Mouse (Mus musculus) embryonic facial prominence, embryonic 14.5 days (tissue): ENCODE results near the gene Cbarp. TPM values are rescaled to one million over a fixed set of nuclear protein-coding genes. Genes with fewer than 3 reads are reported as not detected.

ENCODE experiments used
- ATAC-seq: fragments of 200-750 bp; cut with Nextera tagmentation; 2 replicates; pipeline ENCODE4 v1.8.0; 2017; ENCODE audit warnings: low read depth, moderate number of reproducible peaks, moderate TSS enrichment
- DNase-seq: peaks from one replicate; pipeline ENCODE4 v3.0.0-alpha.2; 2015; ENCODE audit warnings: low spot score
- H3K27ac ChIP-seq: fragments of 300-500 bp; sonication (generic); replicated peaks from 2 replicates; pipeline ENCODE4 v1.5.1; 2014; ENCODE audit warnings: low read depth, mild to moderate bottlenecking, low read length, moderate library complexity
- H3K27me3 ChIP-seq: fragments of 300-500 bp; sonication (generic); replicated peaks from 2 replicates; pipeline ENCODE4 v1.6.1; 2014; ENCODE audit warnings: low read length; ENCODE audit not compliant: control insufficient read depth, insufficient read depth
- H3K36me3 ChIP-seq: fragments of 300-500 bp; sonication (generic); 2 replicates; pipeline ENCODE4 v1.6.1; 2014; ENCODE audit warnings: low read length, mixed read lengths; ENCODE audit not compliant: control insufficient read depth, insufficient read depth
- H3K4me1 ChIP-seq: fragments of 300-500 bp; sonication (generic); 2 replicates; pipeline ENCODE4 v1.6.1; 2014; ENCODE audit warnings: antibody characterized with exemption, low read length; ENCODE audit not compliant: control insufficient read depth, insufficient read depth
- H3K4me2 ChIP-seq: fragments of 300-500 bp; sonication (generic); 2 replicates; pipeline ENCODE4 v1.6.1; 2014; ENCODE audit warnings: low read depth, mild to moderate bottlenecking, low read length, moderate library complexity, mixed read lengths
- H3K4me3 ChIP-seq: fragments of 300-500 bp; sonication (generic); 2 replicates; pipeline ENCODE4 v1.5.1; 2014; ENCODE audit warnings: low read depth, mild to moderate bottlenecking, low read length
- H3K9ac ChIP-seq: fragments of 300-500 bp; sonication (generic); 2 replicates; pipeline ENCODE4 v1.6.1; 2014; ENCODE audit warnings: low read depth, mild to moderate bottlenecking, low read length, moderate library complexity, mixed read lengths
- H3K9me3 ChIP-seq: fragments of 300-500 bp; sonication (generic); 2 replicates; pipeline ENCODE4 v1.6.1; 2016; ENCODE audit warnings: low read length; ENCODE audit not compliant: control insufficient read depth
- WGBS: fragments of 180-500 bp; shearing (Covaris S2); extraction: QIAGEN DNeasy Blood & Tissue Kit; methylation state at CpG from one replicate; pipeline ENCODE4 v1.1.7; 2014; 5-methylcytosine and 5-hydroxymethylcytosine counted together
- polyA plus RNA-seq: library from polyadenylated mRNA; unstranded; fragments of >200 nt; fragmentation: Nextera tagmentation; extraction: Ambion mirVana; gene quantifications from 2 replicates; pipeline ENCODE4 v1.2.1, GENCODE M21; 2014

Cbarp gene
- polyA plus RNA-seq, 1 experiment from 2014 or later, result 7.3 TPM

DNA sequence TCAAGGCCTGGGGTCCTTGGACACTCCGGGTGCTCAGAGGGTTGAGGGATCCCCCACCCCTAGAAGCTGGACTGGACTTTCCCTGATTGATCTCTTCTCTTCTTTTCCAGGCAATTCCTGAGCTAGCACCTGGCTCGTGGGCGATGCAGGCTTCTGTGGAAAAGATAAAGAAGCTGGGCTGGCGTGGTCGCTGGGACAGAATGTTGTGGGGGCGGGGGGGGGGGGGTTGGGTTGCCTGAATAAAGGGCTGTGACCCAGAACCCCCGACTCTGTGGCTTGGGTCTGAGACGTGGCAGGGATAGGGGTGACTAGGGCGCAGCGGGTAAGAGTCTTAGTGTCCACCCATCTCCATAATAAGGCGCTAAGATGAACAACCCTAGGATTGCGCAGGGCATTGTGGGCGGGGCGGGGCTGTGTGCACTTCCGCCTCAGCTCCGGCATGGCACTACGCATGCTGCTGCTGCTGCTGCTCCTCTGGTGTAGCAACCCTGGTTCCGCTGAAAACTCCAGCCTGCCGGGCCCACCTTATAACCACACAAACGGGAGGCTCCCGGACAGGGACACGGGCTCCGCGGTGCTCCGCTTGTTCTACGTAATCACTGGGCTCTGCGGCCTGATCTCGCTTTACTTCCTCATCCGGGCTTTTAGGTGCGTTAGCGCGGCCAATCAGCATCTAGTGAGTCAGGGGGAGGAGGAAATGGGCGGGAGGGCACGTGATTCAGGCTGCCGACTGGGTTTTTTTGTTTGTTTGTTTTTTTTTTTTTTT lies 32.1 kb upstream of the Cbarp start, which contains the start of gene 1600002K03Rik:
1600002K03Rik (plus strand) TSS at position 418 of the 766 bp plus-strand sequence.
- ATAC-seq (peak; percentile 77), DNase-seq (peak; percentile 96)
- Histone ChIP-seq H3K27ac (peak within 1 kb of the TSS; percentile 76), H3K27me3 (no peaks in the 10 kb centered on the region), H3K36me3 (peaks cover 31% of the 10 kb centered on the region), H3K4me3 (peak within 1 kb of the TSS; percentile 46), H3K4me2 (peak within 1 kb of the TSS; percentile 53), H3K9me3 (no peaks in the 10 kb centered on the region), H3K4me1 (0 out of 2 replicates have a peak, but pooled peaks cover 4% of the 10 kb centered on the region), H3K9ac (peak within 1 kb of the TSS; percentile 61)
- 14% methylated on average over 21 of the region's 35 CpGs for WGBS

DNA sequence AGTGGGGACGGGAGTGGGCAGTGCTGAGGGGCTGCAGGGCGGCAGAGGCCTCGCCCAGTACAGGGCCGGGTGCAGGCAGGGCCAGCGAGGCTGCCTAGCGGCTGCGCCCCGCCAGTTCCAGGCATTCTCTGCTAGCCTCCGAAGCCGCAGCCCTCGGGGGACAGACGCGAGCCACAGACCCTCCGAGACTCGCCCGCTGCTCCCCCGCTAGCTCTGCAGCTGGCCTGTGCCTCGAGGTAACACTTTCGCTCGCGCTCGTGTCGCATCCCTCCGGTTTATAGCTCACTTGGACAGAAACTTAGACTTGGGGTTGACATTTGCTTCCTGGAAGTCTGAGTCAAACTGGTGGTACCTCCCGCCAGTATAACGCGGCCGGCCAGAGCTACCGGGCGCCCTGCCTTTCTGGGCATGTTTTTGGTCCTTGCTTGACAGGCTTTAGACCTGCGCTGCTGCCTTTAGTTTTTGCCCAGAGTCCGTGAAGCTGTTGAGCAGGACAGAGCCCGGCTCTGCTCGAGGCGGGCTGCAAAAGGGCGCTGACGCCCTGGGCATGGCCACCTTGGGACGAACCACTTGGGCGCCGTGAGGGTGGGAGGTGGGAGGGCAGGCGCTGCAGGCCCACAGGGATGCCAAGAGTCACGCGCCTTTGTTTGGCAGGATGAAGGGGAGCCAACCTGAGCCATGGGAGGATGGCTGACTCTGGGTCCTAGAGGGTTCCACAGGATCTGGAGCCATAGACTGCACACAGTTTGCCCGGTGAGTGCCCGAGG lies 31.3 kb upstream of the Cbarp start:
- H3K27ac ChIP-seq, result peak overlapping the region; percentile 76
- H3K4me2 ChIP-seq, result peak overlapping the region; percentile 53
- no peak for ATAC-seq
- peaks cover 7% of the 10 kb centered on the region; the same call in 1 of the 2 replicates for H3K4me1 ChIP-seq
- DNase-seq, result no peak
- WGBS, result 87% methylated on average over 38 of the region's 45 CpGs
- peaks cover 31% of the 10 kb centered on the region for H3K36me3 ChIP-seq
- H3K9me3 ChIP-seq, result no peaks in the 10 kb centered on the region
- H3K9ac ChIP-seq, result peak overlapping the region; percentile 61; the same call in 1 of the 2 replicates
- no peaks in the 10 kb centered on the region for H3K27me3 ChIP-seq
- peak overlapping the region; percentile 46 for H3K4me3 ChIP-seq

DNA sequence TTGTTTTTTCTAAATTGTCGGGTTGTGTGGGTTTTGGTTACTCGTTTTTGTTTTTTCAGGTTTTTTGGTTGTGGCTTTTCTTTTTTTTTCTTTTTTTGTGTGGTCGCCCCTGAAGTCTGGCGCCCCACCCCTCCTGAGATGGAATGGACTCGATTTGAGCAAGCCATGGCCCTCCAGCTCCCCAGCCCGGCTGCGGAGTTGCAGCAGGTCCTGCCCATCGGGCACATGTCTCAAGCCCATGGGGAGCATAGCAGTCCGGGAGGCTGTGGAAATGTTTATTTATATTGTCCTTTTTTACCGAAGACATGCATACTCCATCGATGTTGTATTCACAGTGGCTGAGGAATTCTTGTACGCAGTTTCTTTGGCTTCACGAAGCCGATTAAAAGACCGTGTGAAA lies 30.6 kb upstream of the Cbarp start:
- H3K4me3 ChIP-seq, result no peak overlapping the region
- 79% methylated on average over 15 of the region's 15 CpGs for WGBS
- no peak for ATAC-seq

DNA sequence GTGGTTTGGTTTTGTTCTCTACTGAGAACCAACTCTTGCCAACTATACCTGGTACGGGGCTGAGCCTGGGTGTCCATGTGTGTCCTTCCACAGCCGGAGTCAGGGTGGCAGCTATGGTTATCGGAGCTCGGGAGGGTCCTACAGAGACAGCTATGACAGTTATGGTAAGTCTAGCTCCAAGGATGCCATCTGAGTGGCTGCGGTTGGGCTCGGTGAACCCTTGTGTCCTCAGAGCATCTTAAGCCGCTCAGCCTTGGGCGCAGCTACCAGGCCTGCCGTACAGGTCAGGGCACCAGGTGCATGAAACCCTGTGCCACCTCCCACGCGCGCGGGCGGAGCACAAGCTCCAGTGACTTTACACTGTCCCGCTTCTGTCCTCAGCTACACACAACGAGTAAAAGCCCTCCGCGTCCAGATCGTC lies 30.0 kb upstream of the Cbarp start:
- H3K4me2 ChIP-seq, result no peak overlapping the region
- peaks cover 12% of the 10 kb centered on the region for H3K4me1 ChIP-seq
- no peak overlapping the region for H3K4me3 ChIP-seq
- peaks cover 31% of the 10 kb centered on the region for H3K36me3 ChIP-seq
- DNase-seq (no peak), ATAC-seq (no peak)
- no peaks in the 10 kb centered on the region for H3K27me3 ChIP-seq
- H3K27ac ChIP-seq, result no peak overlapping the region
- no peak overlapping the region for H3K9ac ChIP-seq
- H3K9me3 ChIP-seq, result no peaks in the 10 kb centered on the region
- 96% methylated on average over 18 of the region's 19 CpGs for WGBS

More for the DNA sequence above, 30.6 kb upstream of the Cbarp start:
- peaks cover 31% of the 10 kb centered on the region for H3K36me3 ChIP-seq
- H3K4me1 ChIP-seq, result peaks cover 12% of the 10 kb centered on the region; the same call in 1 of the 2 replicates
- H3K4me2 ChIP-seq, result no peak overlapping the region
- no peak overlapping the region for H3K9ac ChIP-seq
- no peaks in the 10 kb centered on the region for H3K9me3 ChIP-seq
- no peak for DNase-seq
- H3K27me3 ChIP-seq, result no peaks in the 10 kb centered on the region
- H3K27ac ChIP-seq, result no peak overlapping the region

DNA sequence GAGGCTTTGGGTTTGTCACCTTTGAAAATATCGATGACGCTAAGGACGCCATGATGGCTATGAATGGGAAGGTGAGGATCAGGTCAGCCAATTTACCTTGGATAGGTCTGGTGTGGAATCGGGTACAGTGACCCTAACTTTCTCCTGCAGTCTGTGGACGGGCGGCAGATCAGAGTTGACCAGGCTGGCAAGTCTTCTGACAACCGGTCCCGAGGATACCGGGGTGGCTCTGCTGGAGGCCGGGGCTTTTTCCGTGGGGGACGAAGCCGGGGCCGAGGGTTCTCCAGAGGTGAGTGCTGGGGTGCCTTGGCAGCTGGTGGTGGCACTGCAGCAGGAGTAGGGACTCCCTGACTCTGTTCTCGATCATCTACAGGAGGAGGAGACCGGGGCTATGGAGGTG lies 29.4 kb upstream of the Cbarp start:
- Histone ChIP-seq H3K9me3 (no peaks in the 10 kb centered on the region), H3K4me2 (no peak overlapping the region), H3K4me3 (no peak overlapping the region), H3K4me1 (peaks cover 17% of the 10 kb centered on the region), H3K27me3 (no peaks in the 10 kb centered on the region), H3K27ac (no peak overlapping the region), H3K36me3 (peaks cover 31% of the 10 kb centered on the region), H3K9ac (no peak overlapping the region)
- WGBS, result 93% methylated on average over 16 of the region's 16 CpGs
- DNase-seq (no peak), ATAC-seq (no peak)

DNA sequence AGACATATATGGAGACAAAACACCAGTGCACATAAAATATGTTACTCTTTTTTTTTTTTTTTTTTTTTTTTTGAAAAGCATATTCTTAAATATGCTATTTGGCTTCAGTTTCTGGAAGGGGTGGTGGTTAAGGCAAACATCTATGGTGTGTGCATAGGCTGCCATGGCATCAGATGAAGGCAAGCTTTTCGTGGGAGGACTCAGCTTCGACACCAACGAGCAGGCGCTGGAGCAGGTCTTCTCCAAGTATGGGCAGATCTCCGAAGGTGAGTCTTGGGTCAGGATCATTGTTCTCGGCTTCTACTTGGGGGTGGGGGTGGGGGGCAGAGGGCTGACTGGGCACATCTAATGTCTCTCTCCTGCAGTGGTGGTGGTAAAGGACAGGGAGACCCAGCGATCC lies 29.0 kb upstream of the Cbarp start:
- Histone ChIP-seq H3K4me1 (peaks cover 19% of the 10 kb centered on the region), H3K27me3 (no peaks in the 10 kb centered on the region), H3K4me3 (no peak overlapping the region), H3K4me2 (no peak overlapping the region), H3K27ac (no peak overlapping the region; the same call in 1 of the 2 replicates), H3K9ac (no peak overlapping the region), H3K9me3 (no peaks in the 10 kb centered on the region), H3K36me3 (peaks cover 31% of the 10 kb centered on the region)
- WGBS, result 94% methylated on average over 7 of the region's 7 CpGs
- no peak for DNase-seq
- ATAC-seq, result no peak

DNA sequence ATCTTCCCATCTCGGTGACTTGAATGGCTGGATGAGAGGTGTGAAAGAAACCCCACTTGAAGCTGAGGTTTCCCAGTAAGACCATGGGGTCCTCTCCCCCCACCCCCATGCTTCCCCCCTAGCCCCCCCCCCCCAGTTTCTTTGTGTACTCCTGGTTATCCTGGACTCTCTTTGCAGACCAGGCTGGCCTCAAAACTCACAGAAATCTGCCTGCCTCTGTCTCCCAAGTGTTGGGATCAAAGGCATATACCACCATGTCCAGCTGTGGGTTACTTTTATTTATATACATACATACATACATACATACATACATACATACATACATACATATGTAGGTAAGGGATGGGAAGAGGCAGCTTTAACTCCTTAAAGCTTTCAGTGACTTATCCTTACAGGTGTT lies 28.4 kb upstream of the Cbarp start:
- DNase-seq, result no peak
- Histone ChIP-seq H3K4me1 (peaks cover 24% of the 10 kb centered on the region), H3K9me3 (no peaks in the 10 kb centered on the region), H3K27ac (no peak overlapping the region), H3K4me2 (peak overlapping the region; percentile 73), H3K36me3 (peaks cover 31% of the 10 kb centered on the region), H3K27me3 (no peaks in the 10 kb centered on the region), H3K9ac (peak overlapping the region; percentile 99), H3K4me3 (peak overlapping the region; percentile 80)
- no peak for ATAC-seq
- 65% methylated on average over 1 of the region's 1 CpGs for WGBS

DNA sequence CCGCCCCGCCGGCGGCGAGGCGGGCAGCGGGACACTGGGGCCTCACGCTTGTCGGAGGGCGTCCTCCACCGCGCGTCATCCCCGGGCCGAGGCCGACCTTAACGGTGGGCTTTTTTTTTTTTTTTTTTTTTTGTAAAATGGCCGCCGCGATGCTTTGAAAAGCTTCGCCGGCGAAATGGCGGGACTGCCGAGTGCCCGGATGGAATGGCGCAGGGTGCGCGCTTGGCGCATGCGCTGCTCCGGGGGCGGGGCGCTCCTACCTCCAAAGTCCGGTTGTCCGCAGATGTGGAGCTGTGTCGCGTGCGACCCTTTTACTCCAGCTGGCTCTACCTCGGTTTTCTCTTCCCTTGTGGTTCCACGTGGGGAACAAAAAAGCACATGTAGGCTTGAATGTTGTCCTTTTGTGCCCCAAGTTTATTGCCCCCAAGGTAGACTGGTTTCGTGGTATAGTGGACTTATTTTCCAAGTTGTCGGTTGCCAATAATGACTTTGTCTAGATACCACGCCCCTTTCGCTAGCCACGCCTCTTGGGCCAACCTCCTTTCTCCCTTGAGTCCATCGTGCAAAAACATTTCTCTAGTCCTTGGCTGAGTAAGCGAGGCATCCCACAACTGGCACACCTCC lies 27.5 kb upstream of the Cbarp start:
- H3K36me3 ChIP-seq, result peaks cover 31% of the 10 kb centered on the region
- DNase-seq, result peak; percentile 95
- peak overlapping the region; percentile 99 for H3K9ac ChIP-seq
- H3K4me1 ChIP-seq, result peaks cover 22% of the 10 kb centered on the region
- H3K27ac ChIP-seq, result peak overlapping the region; percentile 99
- H3K27me3 ChIP-seq, result no peaks in the 10 kb centered on the region
- H3K4me3 ChIP-seq, result peak overlapping the region; percentile 80
- peak overlapping the region; percentile 73 for H3K4me2 ChIP-seq
- no peaks in the 10 kb centered on the region for H3K9me3 ChIP-seq
- under 1% methylated on average over 34 of the region's 48 CpGs for WGBS
- peak; percentile 31 for ATAC-seq
